Mouse (Mus musculus) kidney, adult 18-20 months (tissue): ENCODE data around the gene Tnrc6c.

Experiments used
- DNase-seq: peaks from one replicate; pipeline ENCODE4 v3.0.0; 2021

Tnrc6c gene

DNA sequence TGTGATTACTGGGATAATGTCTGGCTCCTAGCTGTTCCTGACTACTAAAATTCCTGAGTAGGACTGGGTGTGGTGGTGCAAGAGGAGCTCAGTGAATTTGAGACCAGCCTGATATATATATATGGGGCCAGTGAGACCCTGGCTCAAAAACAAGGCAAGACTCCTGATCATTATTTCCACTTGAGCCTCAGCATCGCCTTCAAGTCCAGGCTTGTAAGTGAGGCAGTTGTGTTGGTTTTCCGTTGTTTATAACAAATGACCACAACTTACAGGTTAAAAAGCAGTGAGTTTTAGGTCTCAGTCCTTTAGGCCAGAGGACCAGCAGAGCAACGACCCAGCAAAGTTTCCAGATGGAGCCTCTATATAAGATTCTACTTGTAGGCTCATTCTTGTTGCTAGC lies 23.5 kb downstream of the Tnrc6c start:
- DNase-seq: no peak

DNA sequence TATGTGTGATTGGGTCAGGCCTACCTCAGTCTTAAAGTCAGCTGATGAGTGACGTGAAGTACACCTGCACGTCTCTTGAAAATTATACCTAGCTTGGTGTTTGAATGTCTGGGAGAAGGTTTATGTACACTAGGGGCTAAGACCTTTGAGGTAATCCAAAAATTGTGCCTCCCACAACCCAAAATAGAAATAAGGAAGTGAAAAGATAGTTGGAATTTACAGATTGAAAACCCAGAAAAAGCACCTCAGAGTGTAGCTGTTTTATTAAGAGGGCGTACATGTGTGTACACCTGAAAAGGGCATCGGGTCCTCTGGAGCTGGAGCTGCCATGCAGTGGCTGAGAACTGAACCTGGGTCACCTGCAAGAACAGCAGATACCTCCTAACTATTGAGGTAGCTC lies 24.1 kb downstream of the Tnrc6c start:
- no peak for DNase-seq

DNA sequence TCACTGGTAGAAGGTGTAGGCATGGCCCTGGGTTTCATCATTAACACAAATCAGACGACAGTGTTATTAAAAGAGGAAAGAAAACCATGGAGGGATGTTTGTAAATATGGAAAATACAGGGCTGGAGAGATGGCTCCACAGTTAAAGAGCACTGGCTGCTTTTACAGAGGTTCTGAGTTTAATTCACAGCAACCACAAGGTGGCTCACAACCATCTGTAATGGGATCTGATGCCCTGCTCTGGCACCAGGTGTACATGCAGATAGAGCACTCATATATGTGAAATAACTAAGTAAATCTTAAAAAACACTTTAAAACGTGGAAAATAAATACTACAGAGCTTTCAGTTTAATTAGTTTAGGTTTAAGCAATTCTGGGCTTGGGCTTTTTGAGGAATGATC lies 24.7 kb downstream of the Tnrc6c start:
- no peak for DNase-seq

DNA sequence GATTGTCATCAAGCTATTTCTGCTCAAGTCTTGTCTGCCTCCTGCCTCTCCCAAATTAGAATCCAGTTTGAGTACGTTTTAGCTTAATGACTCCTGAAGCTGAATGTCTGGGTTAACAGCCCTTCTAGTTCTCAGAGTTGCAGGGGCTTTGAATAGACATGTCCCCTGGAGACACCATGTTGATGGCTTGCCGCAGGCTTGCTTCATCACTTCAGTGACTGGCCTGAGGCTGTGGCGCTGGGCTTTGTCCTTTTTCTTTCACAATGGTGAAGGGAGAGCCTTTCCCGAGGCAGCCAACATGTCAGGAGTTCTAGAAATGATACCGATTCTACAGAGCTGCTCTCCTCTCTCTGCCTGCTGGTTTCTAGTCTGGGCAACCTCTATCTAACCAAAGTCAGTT lies 30.6 kb downstream of the Tnrc6c start:
- DNase-seq: no peak

DNA sequence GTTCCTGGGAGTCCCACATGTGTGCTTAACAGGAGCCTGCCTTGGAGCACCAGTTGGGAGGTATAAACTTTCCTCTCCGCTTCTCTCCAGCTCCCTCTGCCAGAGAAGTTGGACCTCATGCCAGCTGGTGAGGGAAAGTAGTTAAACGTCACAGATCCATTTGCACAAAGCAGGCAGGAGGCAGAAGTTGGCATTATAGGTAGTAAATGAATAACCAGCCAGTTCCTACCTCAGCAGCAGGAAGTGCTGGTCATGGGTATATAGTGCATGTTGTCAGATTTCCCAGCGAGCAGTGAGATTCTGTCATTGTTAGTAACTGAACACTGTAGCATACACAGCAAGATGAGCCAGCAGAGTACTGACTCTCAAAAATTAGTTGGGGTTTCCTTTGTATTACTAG lies 31.4 kb downstream of the Tnrc6c start:
- peak; percentile 60 for DNase-seq

DNA sequence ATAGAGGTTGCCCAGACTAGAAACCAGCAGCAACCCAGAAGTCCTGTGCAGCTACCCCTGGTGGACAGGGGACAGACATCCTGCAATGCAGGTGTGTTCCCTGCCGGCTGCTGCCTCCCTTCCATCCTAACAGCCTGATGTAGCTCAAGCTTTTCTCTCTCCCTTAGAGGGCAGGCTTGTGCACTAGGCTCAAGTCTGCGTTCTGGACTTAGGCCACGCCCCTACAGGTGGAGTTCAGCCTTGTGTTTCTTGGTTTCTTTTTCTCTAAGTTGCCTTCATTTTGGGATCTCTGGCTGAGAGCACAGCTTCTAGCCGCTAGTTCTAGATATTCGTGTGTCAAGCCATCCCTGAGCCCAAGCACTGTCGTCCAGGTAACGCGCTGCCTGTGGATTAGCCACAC lies 31.9 kb downstream of the Tnrc6c start:
- DNase-seq: peak; percentile 42

DNA sequence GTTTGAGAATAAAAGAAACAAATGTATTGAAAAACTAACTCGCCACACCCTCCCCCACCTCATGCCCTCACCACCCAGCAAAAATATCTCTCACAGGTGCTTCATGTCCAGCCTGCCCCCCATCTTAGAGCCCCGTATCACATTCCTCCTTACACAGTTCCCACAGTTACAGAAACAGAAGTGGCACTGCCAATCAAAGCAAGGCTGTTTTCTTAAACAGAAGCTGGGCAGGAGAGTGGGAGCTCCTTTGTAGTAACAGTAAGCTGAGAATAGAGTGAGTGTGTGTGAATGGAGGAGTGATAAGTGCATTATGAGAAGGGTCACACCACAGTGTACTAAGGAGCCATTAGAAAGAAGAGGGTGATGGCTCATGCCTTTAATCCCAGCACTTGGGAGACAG lies 34.5 kb downstream of the Tnrc6c start:
- DNase-seq: no peak

DNA sequence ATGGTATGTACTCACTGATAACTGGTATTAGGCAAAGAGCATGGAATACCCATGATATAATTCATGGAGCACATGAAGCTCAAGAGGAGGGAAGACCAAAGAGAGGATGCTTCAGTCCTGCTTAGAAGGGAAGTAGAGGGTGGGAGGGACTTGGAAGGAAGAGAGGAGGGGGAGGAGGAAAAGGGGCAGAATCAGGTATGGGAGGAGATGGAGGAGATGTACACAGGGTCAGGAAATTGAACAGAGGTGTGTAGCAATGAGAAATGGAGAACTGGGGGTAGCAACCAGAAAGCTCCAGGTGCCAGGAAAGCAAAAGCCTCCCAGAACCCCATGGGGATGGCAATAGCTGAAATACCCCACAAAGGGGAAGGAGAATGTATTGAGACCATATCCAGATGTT lies 37.2 kb downstream of the Tnrc6c start:
- no peak for DNase-seq

DNA sequence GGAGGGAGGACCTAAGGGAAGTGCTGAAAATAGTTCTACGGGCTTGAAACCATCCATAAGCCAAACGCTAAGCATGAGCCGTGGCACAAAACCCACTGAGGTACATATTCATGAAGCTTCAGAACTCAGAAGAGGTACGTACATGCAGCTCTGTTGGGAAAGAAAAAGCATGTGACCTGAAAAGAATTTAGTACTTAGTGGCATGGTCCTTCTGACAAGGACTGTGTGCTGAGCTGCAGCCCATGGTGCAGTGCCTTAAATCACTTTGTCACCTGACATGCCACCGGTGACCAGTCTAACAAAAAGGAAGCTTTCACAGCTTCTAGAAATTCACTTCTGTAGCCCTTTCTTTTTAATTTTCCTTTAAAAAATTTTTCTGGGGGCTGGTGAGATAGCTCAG lies 40.0 kb downstream of the Tnrc6c start:
- no peak for DNase-seq

DNA sequence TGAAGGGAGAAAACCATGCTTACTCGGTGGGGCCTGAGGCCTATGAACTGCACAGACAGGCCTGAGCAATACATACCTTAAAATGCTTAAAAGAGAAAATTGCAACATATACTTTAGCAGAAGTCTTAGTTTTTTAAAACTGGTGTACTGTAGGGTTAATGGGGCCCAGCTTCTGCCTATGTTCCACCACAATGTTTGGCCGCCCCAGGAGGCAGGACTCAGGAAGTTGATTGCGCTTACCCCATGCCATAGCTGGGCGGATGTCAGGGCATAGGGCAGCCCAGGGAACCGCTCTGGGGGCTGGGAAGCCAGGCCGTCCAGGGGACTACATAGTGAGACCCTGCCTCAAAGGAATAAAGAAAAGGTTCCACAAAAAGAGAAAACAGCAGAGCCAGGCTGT lies 42.5 kb downstream of the Tnrc6c start:
- DNase-seq: no peak

DNA sequence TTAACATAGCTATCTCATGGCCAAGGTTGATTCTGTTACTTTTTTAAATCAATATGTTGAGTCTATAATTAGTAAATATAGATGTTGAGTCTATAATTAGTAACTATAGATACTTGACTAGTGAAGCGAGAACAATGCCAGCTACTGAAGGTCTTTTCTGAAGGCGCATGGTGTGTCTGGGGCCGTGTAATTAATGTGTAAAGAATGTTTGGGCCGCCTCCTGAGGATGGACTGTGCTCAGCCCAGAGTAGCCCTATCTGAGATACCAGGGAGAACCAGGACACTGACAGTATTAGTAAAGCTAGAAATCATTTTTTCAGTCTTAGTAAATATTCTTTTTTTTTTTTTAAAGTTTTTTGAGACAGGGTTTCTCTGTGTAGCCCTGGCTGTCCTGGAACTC lies 46.8 kb downstream of the Tnrc6c start:
- DNase-seq: no peak

DNA sequence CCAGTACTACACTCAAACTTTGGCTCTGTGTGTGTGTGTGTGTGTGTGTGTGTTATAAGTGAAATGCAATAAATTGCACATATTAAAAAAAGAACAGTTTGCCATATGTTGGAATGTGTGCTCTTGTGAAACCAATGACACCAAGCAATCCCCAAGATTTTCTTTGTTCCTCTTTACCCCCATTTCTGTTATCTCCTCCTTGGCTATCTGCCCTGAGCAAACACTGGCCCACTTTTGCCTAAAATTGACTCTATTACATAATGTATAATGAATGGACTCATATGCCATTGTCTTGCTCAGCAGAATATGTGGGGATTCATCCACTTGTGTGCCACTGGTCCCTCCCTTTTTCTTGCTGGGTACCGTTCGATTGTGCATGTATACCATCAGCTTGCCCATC lies 52.2 kb downstream of the Tnrc6c start:
- no peak for DNase-seq

DNA sequence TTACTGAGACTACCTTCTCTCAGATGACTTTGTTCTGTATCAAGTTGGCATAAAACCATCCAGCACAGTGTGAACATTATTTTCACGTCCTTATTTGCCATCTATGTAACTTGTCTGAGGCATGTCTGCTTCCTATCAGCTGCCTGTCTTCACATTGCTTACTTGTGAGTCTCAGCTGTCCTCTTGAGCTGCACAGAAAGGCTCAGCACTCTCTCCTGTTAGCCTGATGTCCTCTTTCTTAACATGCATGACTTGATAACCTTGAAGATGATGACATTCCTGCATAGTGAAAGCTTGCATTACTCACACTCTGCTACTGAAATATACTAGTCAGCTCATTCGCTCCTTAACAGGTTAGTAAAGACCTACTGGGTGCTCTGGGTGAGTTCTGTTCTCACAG lies 53.1 kb downstream of the Tnrc6c start:
- no peak for DNase-seq

DNA sequence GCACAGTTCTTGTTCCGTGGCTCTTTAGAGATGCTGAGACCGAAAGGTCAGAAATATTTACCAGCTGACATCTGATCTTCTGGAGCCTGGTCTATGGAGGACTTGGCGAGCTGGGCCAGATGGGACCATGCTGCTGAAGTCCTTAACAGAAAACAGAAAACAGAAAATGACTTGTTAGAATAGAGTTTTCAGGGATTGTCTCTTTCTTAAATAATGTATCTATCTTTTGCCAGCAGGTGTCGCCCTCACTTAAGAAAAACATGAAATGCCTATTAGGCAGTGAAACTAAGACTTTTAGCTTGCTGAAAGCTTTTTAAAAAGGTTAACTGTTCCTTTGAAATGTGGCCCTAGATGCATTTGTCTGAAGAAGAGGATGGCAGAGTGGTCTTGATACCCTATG lies 55.2 kb downstream of the Tnrc6c start:
- peak; percentile 57 for DNase-seq

DNA sequence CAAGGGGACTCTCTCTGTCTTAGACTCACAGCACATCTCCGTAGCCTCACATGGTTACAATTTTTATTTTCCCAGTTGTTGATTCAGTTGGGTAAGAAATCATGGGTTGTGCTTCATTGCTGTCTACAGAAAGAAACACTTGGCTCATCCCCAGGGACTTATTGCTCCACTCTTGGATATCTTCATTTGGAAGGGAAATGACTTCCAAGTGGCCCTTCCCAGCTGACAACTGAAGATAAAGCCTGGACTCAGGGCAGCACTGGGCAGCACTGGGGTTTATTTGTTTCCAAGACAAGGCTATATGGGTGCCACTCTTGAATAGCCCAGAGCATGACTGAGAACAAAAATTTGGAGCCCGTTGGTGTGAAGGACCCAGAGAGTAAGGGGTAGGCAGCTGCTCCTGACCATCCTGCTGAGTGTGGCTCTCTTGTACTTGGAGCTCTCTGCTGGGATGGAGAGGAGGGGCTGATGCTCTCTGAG lies 56.8 kb downstream of the Tnrc6c start:
- no peak for DNase-seq

DNA sequence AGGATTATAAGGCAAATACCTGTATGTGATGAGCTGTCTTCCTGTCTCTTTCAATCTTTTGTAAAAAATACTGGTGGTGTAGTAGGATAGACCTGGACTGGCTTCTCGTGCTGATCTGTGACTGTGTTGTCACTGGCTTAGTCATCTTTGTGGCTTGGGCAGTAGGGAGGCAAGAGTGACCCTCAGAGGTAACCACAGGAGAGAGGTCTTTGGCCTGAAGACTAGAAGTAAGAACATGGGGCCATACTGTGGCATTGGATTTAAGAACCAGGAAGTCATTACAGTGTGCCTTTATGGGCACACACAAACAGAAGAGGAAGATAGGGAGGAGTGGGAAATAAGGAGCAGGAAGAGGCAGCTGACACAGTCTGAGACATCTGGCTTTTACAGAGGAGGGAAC lies 58.0 kb downstream of the Tnrc6c start:
- no peak for DNase-seq

DNA sequence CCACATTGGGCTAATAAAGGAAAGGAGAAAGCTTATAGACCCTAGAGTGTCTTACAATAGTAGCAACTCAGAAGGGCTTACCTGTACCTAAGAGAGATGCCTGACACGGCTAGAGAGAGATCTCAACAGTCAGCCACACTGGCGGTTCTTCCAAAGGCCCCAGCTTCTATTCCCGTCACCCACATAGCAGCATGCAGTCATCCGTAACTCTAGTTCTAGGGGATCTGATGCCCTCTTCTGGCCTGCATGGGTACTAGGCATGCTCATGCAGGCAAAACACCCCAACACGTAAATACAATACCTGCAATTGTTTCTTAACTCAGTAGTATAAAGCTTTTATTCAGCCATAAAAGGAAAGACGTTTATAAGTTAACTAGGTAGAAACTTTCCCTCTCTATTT lies 59.3 kb downstream of the Tnrc6c start:
- no peak for DNase-seq

DNA sequence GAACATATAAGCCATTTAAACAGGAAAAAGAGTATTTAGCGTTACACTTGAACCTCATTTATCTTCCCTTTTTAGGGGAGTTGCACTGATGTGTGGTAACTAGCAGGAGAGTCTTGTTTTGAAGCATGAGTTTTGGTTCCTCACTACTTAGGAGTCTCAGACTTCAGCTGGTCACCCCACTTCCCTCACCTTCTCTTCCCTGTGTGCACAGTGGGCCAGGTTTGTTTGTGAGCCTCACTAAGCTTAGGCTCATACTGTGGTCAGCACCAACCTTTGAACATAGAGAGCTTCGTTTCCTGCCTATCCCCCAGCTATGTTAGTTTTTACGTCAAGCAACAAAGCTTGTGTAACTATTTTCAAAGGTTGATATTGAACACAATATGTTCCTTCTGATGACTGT lies 64.7 kb downstream of the Tnrc6c start:
- no peak for DNase-seq

DNA sequence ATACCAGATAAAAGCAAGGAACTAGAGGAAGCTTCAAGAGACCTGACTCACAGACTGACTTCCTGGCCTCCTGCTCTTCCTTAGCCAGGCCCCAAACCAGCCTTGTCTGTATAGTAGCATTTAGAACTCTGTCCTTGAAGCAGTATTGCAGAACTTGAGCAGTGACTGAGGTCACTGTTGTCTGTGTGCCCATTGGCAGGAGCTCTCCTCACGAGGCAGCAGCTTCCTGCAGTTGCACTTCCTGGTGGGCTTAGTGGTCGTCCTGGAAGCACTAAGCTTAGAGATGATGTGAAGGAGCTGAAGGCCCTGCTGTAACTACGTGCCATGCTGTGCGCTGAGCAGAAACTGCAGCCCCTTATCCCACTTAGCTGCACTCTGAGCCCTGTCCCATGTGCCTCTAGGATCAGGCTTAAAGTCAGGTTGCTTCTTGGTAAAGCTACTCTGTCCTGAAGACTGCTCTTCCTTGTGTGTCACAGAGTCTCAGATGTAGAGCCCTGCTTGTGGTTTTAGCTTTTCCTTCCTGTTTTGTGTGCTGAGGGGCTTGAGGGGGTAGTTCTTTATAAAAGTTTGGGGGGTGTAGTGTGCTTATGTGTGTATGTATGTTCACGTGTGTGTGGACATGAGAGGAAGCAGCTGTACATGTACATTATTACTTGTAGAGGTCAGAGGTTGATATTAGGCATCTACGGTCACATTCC lies 70.7 kb downstream of the Tnrc6c start:
- DNase-seq: no peak

DNA sequence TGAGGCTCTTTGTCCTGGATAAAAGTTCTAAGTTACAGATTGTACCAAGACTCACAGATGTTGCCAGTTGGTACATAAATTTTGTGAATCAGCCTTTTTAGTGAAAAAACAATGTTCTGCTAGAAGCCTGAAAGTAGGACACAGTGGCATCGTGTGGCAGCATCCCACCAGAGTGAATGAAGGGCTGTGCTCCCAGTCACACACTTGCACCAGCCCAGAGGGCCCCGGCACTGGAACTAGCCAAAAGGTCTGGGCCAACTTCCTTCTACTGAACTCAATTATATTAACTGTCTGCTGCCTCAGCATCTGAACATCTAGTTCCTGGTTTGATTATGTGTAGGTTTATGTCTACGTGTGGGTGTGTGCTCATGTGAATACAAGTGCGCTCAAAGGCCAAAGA lies 72.9 kb downstream of the Tnrc6c start:
- DNase-seq: no peak

DNA sequence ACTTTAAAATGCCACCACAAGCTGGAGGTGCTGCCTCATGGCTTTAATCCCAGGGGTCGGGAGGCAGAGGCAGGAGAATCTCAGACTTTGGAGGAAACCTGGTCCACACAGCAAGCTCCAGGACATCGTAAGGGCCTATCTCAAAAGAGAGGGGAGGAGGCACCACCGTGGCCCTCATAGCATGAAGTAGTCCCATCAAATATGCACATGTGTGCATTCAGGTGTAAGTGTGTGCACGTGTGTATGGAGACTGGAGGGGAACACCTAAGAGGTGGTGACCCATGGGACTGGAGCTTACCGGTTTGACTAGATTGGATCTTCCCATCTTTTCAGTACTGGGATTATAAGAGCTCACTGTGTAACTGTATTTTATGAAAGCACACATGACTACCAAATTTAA lies 74.2 kb downstream of the Tnrc6c start:
- DNase-seq: no peak

DNA sequence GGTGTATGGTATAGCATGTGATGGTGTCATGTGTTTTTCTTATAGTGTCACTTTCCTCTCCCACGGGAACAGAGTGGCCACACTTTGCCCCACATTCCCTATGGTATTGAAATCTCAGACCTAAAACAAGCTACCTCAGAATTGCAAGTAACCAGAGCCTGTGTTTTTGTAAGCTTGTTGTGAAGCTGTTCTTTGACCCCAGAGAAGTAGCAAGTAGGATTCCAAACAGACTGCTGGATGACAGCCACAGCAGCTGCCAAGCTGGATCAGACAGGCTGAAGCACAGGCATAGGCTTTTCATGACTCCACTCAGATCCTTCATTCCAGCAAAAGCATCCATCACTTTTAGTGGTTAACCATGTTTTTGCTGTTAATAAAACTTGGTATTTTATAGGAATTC lies 74.8 kb downstream of the Tnrc6c start:
- peak; percentile 61 for DNase-seq

DNA sequence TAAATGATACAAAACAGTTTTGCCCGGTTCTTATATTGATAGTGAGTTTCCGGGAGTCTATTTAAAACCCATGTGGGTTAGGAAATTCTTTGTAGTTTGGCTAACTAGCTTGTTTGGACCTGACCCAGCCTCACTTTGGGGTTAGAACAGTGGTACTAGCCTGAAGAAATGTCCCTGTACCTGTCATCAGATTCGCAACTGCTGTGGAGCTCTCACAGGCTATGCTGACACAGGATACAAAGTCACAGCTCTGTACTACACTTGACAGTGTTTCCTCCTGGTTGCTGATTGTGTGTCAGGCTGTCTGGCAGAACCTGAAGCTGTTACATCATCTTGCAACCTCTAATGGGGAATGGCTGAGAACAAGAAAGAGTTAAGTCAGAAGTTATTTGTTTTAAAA lies 75.3 kb downstream of the Tnrc6c start:
- no peak for DNase-seq

DNA sequence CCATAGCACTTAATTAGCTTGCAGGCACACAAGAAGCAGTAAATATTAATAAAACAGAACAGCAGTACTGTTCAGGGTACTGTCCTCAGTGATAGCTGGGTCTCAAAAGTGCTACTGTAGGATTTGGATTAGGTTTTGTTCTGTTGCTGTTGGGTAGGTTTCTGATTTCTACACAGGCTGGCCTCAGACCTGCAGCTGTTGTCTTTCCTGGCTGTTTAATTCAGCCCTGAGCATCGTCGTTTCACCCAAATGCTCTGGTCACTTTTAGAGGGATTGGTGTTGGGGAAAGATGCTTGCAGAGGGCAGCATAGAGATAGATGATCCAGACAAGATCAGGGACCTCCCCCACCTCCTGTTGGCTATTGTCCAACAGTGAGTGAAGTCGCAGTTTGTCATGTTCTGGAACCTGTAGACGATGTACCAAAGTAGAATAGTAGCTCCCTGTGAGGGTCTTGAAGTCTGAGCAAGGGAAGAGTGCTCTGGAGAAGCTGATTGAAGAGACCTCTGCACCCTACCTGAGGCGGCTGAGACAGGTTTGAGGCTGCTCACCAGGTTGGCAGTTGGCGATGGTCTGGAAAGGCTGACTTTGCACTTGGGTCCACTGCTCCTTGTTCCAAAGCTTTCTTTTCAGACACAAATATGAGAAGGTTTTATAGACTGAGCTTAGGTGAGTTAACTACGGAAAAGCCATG lies 75.9 kb downstream of the Tnrc6c start:
- DNase-seq: peak; percentile 60

DNA sequence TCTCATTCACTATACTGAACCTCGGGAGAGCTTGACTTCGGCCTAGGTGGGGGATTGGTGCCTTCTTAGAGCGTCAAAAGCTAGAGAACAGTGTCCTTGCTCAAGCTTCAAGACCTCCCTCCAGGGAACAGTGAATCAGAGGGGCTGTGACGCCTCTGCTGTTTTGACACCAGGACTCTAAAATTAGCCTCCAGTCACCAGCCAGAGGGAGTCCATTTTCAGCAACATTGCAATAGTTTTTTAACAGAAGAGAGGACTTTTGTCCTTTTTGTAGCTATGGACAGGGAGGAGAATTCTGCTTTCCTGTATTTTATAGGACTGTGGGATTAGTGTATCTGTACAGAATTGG lies 76.4 kb downstream of the Tnrc6c start:
- DNase-seq: no peak
